Mouse (Mus musculus): ENCODE results near the gene Esrp2. TPM values are rescaled to one million over a fixed set of nuclear protein-coding genes. Genes with fewer than 3 reads are reported as not detected.

The Esrp2 gene
- polyA plus RNA-seq, 1 experiment from 2014 or later: 10.5 TPM

- DNase-seq (ENCODE audit: low spot score): no peak
- Histone ChIP-seq H3K4me1 (no peaks in the 10 kb centered on the region), H3K9me3 (no peaks in the 10 kb centered on the region), H3K36me3 (replicated peaks) (peaks cover 84% of the 10 kb centered on the region), H3K27me3 (replicated peaks; ENCODE audit: low read depth, poor library complexity, severe bottlenecking) (no peaks in the 10 kb centered on the region), H3K4me3 (no peak overlapping the region), H3K27ac (replicated peaks) (no peak overlapping the region)
- 95% methylated on average over 4 of the region's 4 CpGs for WGBS
Measured at GRCm38 (mm10) chr8:106102321-106102720, 34.5 kb downstream of the Esrp2 start.

Other genes with a start within 250 kb of the Esrp2 start
- 0.35 and 0.54 TPM in 2 replicates for gene Nrn1l, start 243.4 kb downstream of the Esrp2 start, polyA plus RNA-seq (2016; fragmentation: Nextera tagmentation; extraction: Ambion mirVana)
- gene Pskh1, start 236.5 kb downstream of the Esrp2 start, polyA plus RNA-seq (2016; fragmentation: Nextera tagmentation; extraction: Ambion mirVana): 35.9 and 38.1 TPM in 2 replicates
- 1.9 and 2.2 TPM in 2 replicates for gene Ctrl, start 203.1 kb downstream of the Esrp2 start, polyA plus RNA-seq (2016; fragmentation: Nextera tagmentation; extraction: Ambion mirVana)
- gene Psmb10, start 198.5 kb downstream of the Esrp2 start, polyA plus RNA-seq (2016; fragmentation: Nextera tagmentation; extraction: Ambion mirVana): 30.5 and 36.8 TPM in 2 replicates
- 1.7 and 2.4 TPM in 2 replicates for gene Lcat, start 193.6 kb downstream of the Esrp2 start, polyA plus RNA-seq (2016; fragmentation: Nextera tagmentation; extraction: Ambion mirVana)
- gene Slc12a4, start 170.9 kb downstream of the Esrp2 start, polyA plus RNA-seq (2016; fragmentation: Nextera tagmentation; extraction: Ambion mirVana): 31.0 and 33.9 TPM in 2 replicates
- gene Dpep3, start 157.5 kb downstream of the Esrp2 start, polyA plus RNA-seq (2016; fragmentation: Nextera tagmentation; extraction: Ambion mirVana): not detected in 2 replicates
- gene Dus2, start 145.6 kb downstream of the Esrp2 start, polyA plus RNA-seq (2016; fragmentation: Nextera tagmentation; extraction: Ambion mirVana): 21.0 and 24.9 TPM in 2 replicates
- gene Dpep2nb, start 131.0 kb downstream of the Esrp2 start, polyA plus RNA-seq (2016; fragmentation: Nextera tagmentation; extraction: Ambion mirVana): not detected in 2 replicates
- gene Ddx28, start 125.1 kb downstream of the Esrp2 start, polyA plus RNA-seq (2016; fragmentation: Nextera tagmentation; extraction: Ambion mirVana): 22.3 and 23.6 TPM in 2 replicates
- 6.8 and 7.3 TPM in 2 replicates for gene Nfatc3, start 78.1 kb downstream of the Esrp2 start, polyA plus RNA-seq (2016; fragmentation: Nextera tagmentation; extraction: Ambion mirVana)
- 12.8 and 13.8 TPM in 2 replicates for gene Pla2g15, start 13.4 kb upstream of the Esrp2 start, polyA plus RNA-seq (2016; fragmentation: Nextera tagmentation; extraction: Ambion mirVana)
- 71.6 and 84.5 TPM in 2 replicates for gene Slc7a6, start 31.9 kb upstream of the Esrp2 start, polyA plus RNA-seq (2016; fragmentation: Nextera tagmentation; extraction: Ambion mirVana)
- gene Slc7a6os, start 74.0 kb upstream of the Esrp2 start, polyA plus RNA-seq (2016; fragmentation: Nextera tagmentation; extraction: Ambion mirVana): 37.5 and 39.7 TPM in 2 replicates
- 75.8 and 80.6 TPM in 2 replicates for gene Prmt7, start 74.0 kb upstream of the Esrp2 start, polyA plus RNA-seq (2016; fragmentation: Nextera tagmentation; extraction: Ambion mirVana)
- gene Smpd3, start 201.0 kb upstream of the Esrp2 start, polyA plus RNA-seq (2016; fragmentation: Nextera tagmentation; extraction: Ambion mirVana): 4.0 and 5.0 TPM in 2 replicates

Measured in embryonic facial prominence, embryonic 10.5 days (tissue).